ENCODE assay signal across 7 mouse cellular contexts in genomic region chr19:5094243-5094632, GRCm38 (mm10). TPM values are rescaled to one million over a fixed set of nuclear protein-coding genes. Genes with fewer than 3 reads are reported as not detected.
A peak's percentile ranks its signal among the peaks of the same experiment; 100 is the strongest.
DNase-seq lines count a peak whose midpoint lies in the region; ATAC-seq and TF ChIP-seq lines count a peak whose summit lies in the region.

No protein-coding gene starts in this region.

- ATAC-seq in embryonic facial prominence, embryonic 11.5 days (replicated peaks; ENCODE audit: insufficient number of reproducible peaks, low FRiP score, low TSS enrichment, low read depth): peak; percentile 61
- peak; percentile 29; the same call in 1 of the 2 replicates for ATAC-seq in limb, embryonic 12.5 days (ENCODE audit: insufficient number of reproducible peaks, insufficient read depth, low FRiP score, low TSS enrichment, low read depth)
- ATAC-seq in midbrain, embryonic 15.5 days (replicated peaks): peak; percentile 68

- no peak overlapping the region for H3K27ac ChIP-seq in embryonic facial prominence, embryonic 11.5 days (replicated peaks; ENCODE audit: low read depth, low read length)
- H3K27ac ChIP-seq in kidney, adult 2 months (ENCODE audit: insufficient read depth, low read depth, low read length): no peak overlapping the region
- peak overlapping the region; percentile 24; the same call in 1 of the 2 replicates for H3K27ac ChIP-seq in limb, embryonic 12.5 days
- H3K27ac ChIP-seq in midbrain, embryonic 15.5 days: peak overlapping the region; percentile 99
- H3K27ac ChIP-seq in spleen, adult 2 months (ENCODE audit: insufficient read depth, low read length): no peak overlapping the region

- no peaks in the 10 kb centered on the region for H3K36me3 ChIP-seq in embryonic facial prominence, embryonic 11.5 days (replicated peaks; ENCODE audit: control insufficient read depth, insufficient read depth, low read depth, low read length)
- H3K36me3 ChIP-seq in kidney, adult 2 months (ENCODE audit: control insufficient read depth, insufficient read depth, low read length): no peaks in the 10 kb centered on the region
- H3K36me3 ChIP-seq in limb, embryonic 12.5 days: peaks cover 45% of the 10 kb centered on the region
- H3K36me3 ChIP-seq in midbrain, embryonic 15.5 days (replicated peaks): peaks cover 14% of the 10 kb centered on the region
- peaks cover 7% of the 10 kb centered on the region for H3K36me3 ChIP-seq in spleen, adult 2 months (ENCODE audit: control insufficient read depth, insufficient read depth, low read length)

- peak; percentile 79 for TF ChIP-seq CTCF in kidney, adult 2 months (conservative IDR thresholded peaks at IDR 0.05; ENCODE audit: insufficient read depth, insufficient read length, low read depth, low read length)
- TF ChIP-seq CTCF in spleen, adult 2 months (IDR thresholded peaks at IDR 0.05; ENCODE audit: extremely low read depth, insufficient read depth, insufficient read length, insufficient replicate concordance): peak; percentile 95

- WGBS in embryonic facial prominence, embryonic 11.5 days: 2% methylated on average over 21 of the region's 21 CpGs
- 2% methylated on average over 21 of the region's 21 CpGs for WGBS in kidney, adult 2 months
- WGBS in limb, embryonic 12.5 days: under 1% methylated on average over 21 of the region's 21 CpGs
- whole genome bisulfite sequencing in midbrain, embryonic 15.5 days: under 1% methylated on average over 21 of the region's 21 CpGs
- WGBS in spleen, adult 2 months: 1% methylated on average over 21 of the region's 21 CpGs

- no peaks in the 10 kb centered on the region; the same call in 1 of the 2 replicates for H3K27me3 ChIP-seq in embryonic facial prominence, embryonic 11.5 days (ENCODE audit: control insufficient read depth, insufficient read depth, low read length)
- H3K27me3 ChIP-seq in kidney, adult 2 months (replicated peaks; ENCODE audit: control insufficient read depth, insufficient read depth, low read length): no peaks in the 10 kb centered on the region
- no peaks in the 10 kb centered on the region for H3K27me3 ChIP-seq in limb, embryonic 12.5 days
- no peaks in the 10 kb centered on the region for H3K27me3 ChIP-seq in midbrain, embryonic 15.5 days (replicated peaks)
- H3K27me3 ChIP-seq in spleen, adult 2 months (ENCODE audit: control insufficient read depth, insufficient read depth, low read length): peaks cover 4% of the 10 kb centered on the region

- no peak for TF ChIP-seq POLR2A in kidney, adult 2 months (IDR thresholded peaks at IDR 0.05; ENCODE audit: low read depth, low read length)
- no peak for TF ChIP-seq POLR2A in spleen, adult 2 months (IDR thresholded peaks at IDR 0.05; ENCODE audit: low read depth, low read length)

- no peaks in the 10 kb centered on the region for H3K9me3 ChIP-seq in embryonic facial prominence, embryonic 11.5 days (replicated peaks; ENCODE audit: control insufficient read depth, low read length)
- H3K9me3 ChIP-seq in limb, embryonic 12.5 days: no peaks in the 10 kb centered on the region
- no peaks in the 10 kb centered on the region for H3K9me3 ChIP-seq in midbrain, embryonic 15.5 days

- peak overlapping the region; percentile 6; the same call in 1 of the 2 replicates for H3K4me3 ChIP-seq in embryonic facial prominence, embryonic 11.5 days (ENCODE audit: low read depth, low read length)
- H3K4me3 ChIP-seq in kidney, adult 2 months (ENCODE audit: insufficient read depth, low read depth, low read length): no peak overlapping the region
- H3K4me3 ChIP-seq in limb, embryonic 12.5 days (replicated peaks): peak overlapping the region; percentile 15; the same call in 1 of the 2 replicates
- H3K4me3 ChIP-seq in midbrain, embryonic 15.5 days: peak overlapping the region; percentile 96
- H3K4me3 ChIP-seq in spleen, adult 2 months (ENCODE audit: extremely low read depth, insufficient read depth, insufficient read length): no peak overlapping the region

- peaks cover 15% of the 10 kb centered on the region for H3K4me1 ChIP-seq in embryonic facial prominence, embryonic 11.5 days (ENCODE audit: control insufficient read depth, insufficient read depth, low read length)
- peaks cover 1% of the 10 kb centered on the region; the same call in 1 of the 2 replicates for H3K4me1 ChIP-seq in kidney, adult 2 months (ENCODE audit: control insufficient read depth, insufficient read depth, low read length)
- peaks cover 57% of the 10 kb centered on the region for H3K4me1 ChIP-seq in limb, embryonic 12.5 days (replicated peaks)
- peaks cover 63% of the 10 kb centered on the region for H3K4me1 ChIP-seq in midbrain, embryonic 15.5 days
- H3K4me1 ChIP-seq in spleen, adult 2 months (ENCODE audit: control insufficient read depth, insufficient read depth, insufficient read length): peaks cover 8% of the 10 kb centered on the region

- no peak overlapping the region for H3K9ac ChIP-seq in embryonic facial prominence, embryonic 11.5 days (replicated peaks; ENCODE audit: low read length)
- H3K9ac ChIP-seq in limb, embryonic 12.5 days (replicated peaks): peak overlapping the region; percentile 18; the same call in 1 of the 2 replicates
- peak overlapping the region; percentile 100 for H3K9ac ChIP-seq in midbrain, embryonic 15.5 days

- peak; percentile 97 for DNase-seq in adrenal gland, postnatal 10 days
- peak; percentile 98 for DNase-seq in embryonic facial prominence, embryonic 11.5 days (ENCODE audit: low spot score)
- DNase-seq in heart, adult 18-20 months: peak; percentile 88 to 93
- DNase-seq in kidney, adult 2 months: peak; percentile 93
- peak; percentile 58 to 82 for DNase-seq in spleen, adult 2 months (ENCODE audit: low read depth in 1 of 2, low spot score in 2 of 2)

- H3K4me2 ChIP-seq in embryonic facial prominence, embryonic 11.5 days (ENCODE audit: low read depth, low read length): no peak overlapping the region
- H3K4me2 ChIP-seq in limb, embryonic 12.5 days: peak overlapping the region; percentile 47
- peak overlapping the region; percentile 93 for H3K4me2 ChIP-seq in midbrain, embryonic 15.5 days

RNA-seq across cellular contexts. Expression of gene Cnih2, which starts 4.1 kb away (rescaled TPM):
- 1 to 10 TPM; 5.0 to 5.1 TPM for total RNA-seq in adrenal gland, postnatal 10 days (2021)
- polyA plus RNA-seq in embryonic facial prominence, embryonic 11.5 days (2014; fragmentation: Nextera tagmentation; extraction: Ambion mirVana): 48.9 and 54.0 TPM in 2 replicates
- under 1 TPM in 1 of 2 experiments, not detected in 1; 0.31 TPM for total RNA-seq in heart, adult 18-20 months (2021)
- 0.36 and 0.37 TPM in 2 replicates for polyA plus RNA-seq in kidney, adult 2 months (2012; rRNA removed)
- polyA plus RNA-seq in limb, embryonic 12.5 days (2016; fragmentation: Nextera tagmentation; extraction: Ambion mirVana): 43.0 and 46.3 TPM in 2 replicates
- polyA plus RNA-seq in midbrain, embryonic 15.5 days (2015; fragmentation: Nextera tagmentation; extraction: Ambion mirVana): 480 and 492 TPM in 2 replicates
- polyA plus RNA-seq in spleen, adult 2 months (2012; rRNA removed): 0.94 and 1.4 TPM in 2 replicates

RNA-seq across cellular contexts. Expression of gene Yif1a, which starts 5.9 kb away (rescaled TPM):
- total RNA-seq in adrenal gland, postnatal 10 days (2021): 10 to 100 TPM; 88.3 to 96.8 TPM
- polyA plus RNA-seq in embryonic facial prominence, embryonic 11.5 days (2014; fragmentation: Nextera tagmentation; extraction: Ambion mirVana): 62.8 and 75.8 TPM in 2 replicates
- total RNA-seq in heart, adult 18-20 months (2021): 100 to 1,000 TPM in 1 of 2 experiments, 10 to 100 TPM in 1; 97.6 to 104 TPM
- polyA plus RNA-seq in kidney, adult 2 months (2012; rRNA removed): 258 and 297 TPM in 2 replicates
- polyA plus RNA-seq in limb, embryonic 12.5 days (2016; fragmentation: Nextera tagmentation; extraction: Ambion mirVana): 60.7 and 69.4 TPM in 2 replicates
- polyA plus RNA-seq in midbrain, embryonic 15.5 days (2015; fragmentation: Nextera tagmentation; extraction: Ambion mirVana): 43.4 and 55.8 TPM in 2 replicates
- polyA plus RNA-seq in spleen, adult 2 months (2012; rRNA removed): 60.5 and 84.1 TPM in 2 replicates

RNA-seq across cellular contexts. Expression of gene Tmem151a, which starts 8.9 kb away (rescaled TPM):
- 1 to 10 TPM; 2.4 to 3.2 TPM for total RNA-seq in adrenal gland, postnatal 10 days (2021)
- polyA plus RNA-seq in embryonic facial prominence, embryonic 11.5 days (2014; fragmentation: Nextera tagmentation; extraction: Ambion mirVana): 1.8 and 2.1 TPM in 2 replicates
- total RNA-seq in heart, adult 18-20 months (2021): 1 to 10 TPM; 1.6 to 2.3 TPM
- 4.9 and 5.6 TPM in 2 replicates for polyA plus RNA-seq in kidney, adult 2 months (2012; rRNA removed)
- 2.3 and 2.8 TPM in 2 replicates for polyA plus RNA-seq in limb, embryonic 12.5 days (2016; fragmentation: Nextera tagmentation; extraction: Ambion mirVana)
- 20.3 and 21.2 TPM in 2 replicates for polyA plus RNA-seq in midbrain, embryonic 15.5 days (2015; fragmentation: Nextera tagmentation; extraction: Ambion mirVana)
- 0.69 and 1.4 TPM in 2 replicates for polyA plus RNA-seq in spleen, adult 2 months (2012; rRNA removed)

RNA-seq across cellular contexts. Expression of gene Rab1b, which starts 12.6 kb away (rescaled TPM):
- 100 to 1,000 TPM; 179 to 197 TPM for total RNA-seq in adrenal gland, postnatal 10 days (2021)
- 214 and 235 TPM in 2 replicates for polyA plus RNA-seq in embryonic facial prominence, embryonic 11.5 days (2014; fragmentation: Nextera tagmentation; extraction: Ambion mirVana)
- 100 to 1,000 TPM; 190 to 204 TPM for total RNA-seq in heart, adult 18-20 months (2021)
- polyA plus RNA-seq in kidney, adult 2 months (2012; rRNA removed): 246 and 280 TPM in 2 replicates
- 237 and 239 TPM in 2 replicates for polyA plus RNA-seq in limb, embryonic 12.5 days (2016; fragmentation: Nextera tagmentation; extraction: Ambion mirVana)
- 216 and 233 TPM in 2 replicates for polyA plus RNA-seq in midbrain, embryonic 15.5 days (2015; fragmentation: Nextera tagmentation; extraction: Ambion mirVana)
- 116 and 138 TPM in 2 replicates for polyA plus RNA-seq in spleen, adult 2 months (2012; rRNA removed)

RNA-seq across cellular contexts. Expression of gene Klc2, which starts 24.1 kb away (rescaled TPM):
- total RNA-seq in adrenal gland, postnatal 10 days (2021): 10 to 100 TPM; 28.0 to 40.2 TPM
- polyA plus RNA-seq in embryonic facial prominence, embryonic 11.5 days (2014; fragmentation: Nextera tagmentation; extraction: Ambion mirVana): 18.9 and 19.8 TPM in 2 replicates
- total RNA-seq in heart, adult 18-20 months (2021): 10 to 100 TPM; 48.9 to 54.0 TPM
- polyA plus RNA-seq in kidney, adult 2 months (2012; rRNA removed): 38.8 and 46.0 TPM in 2 replicates
- 28.1 and 32.1 TPM in 2 replicates for polyA plus RNA-seq in limb, embryonic 12.5 days (2016; fragmentation: Nextera tagmentation; extraction: Ambion mirVana)
- 76.8 and 78.4 TPM in 2 replicates for polyA plus RNA-seq in midbrain, embryonic 15.5 days (2015; fragmentation: Nextera tagmentation; extraction: Ambion mirVana)
- 26.8 and 27.9 TPM in 2 replicates for polyA plus RNA-seq in spleen, adult 2 months (2012; rRNA removed)

Comparison
In these comparisons a context has a peak if more than half of its experiments do, and no peak if none do; other contexts are left out.
1. H3K27ac ChIP-seq: peak in limb, embryonic 12.5 days (single experiment) and midbrain, embryonic 15.5 days (single experiment); none in embryonic facial prominence, embryonic 11.5 days (single experiment), kidney, adult 2 months (single experiment) and spleen, adult 2 months (single experiment).
2. H3K4me3 ChIP-seq: peak in embryonic facial prominence, embryonic 11.5 days (single experiment), limb, embryonic 12.5 days (single experiment) and midbrain, embryonic 15.5 days (single experiment); none in kidney, adult 2 months (single experiment) and spleen, adult 2 months (single experiment).
3. RNA of gene Cnih2, which starts 4.1 kb away (polyA plus RNA-seq): 480 to 492 TPM in midbrain, embryonic 15.5 days, 48.9 to 54.0 TPM in embryonic facial prominence, embryonic 11.5 days and 43.0 to 46.3 TPM in limb, embryonic 12.5 days; 0.94 to 1.4 TPM in spleen, adult 2 months and 0.36 to 0.37 TPM in kidney, adult 2 months; every median in the first group is over 10 times any median in the second.
4. Peak in every context shown above with its lines, with median percentiles within 50 percentile points of each other: DNase-seq and ATAC-seq.